Mouse (Mus musculus) spleen, adult 2 months (tissue): ENCODE measurements around the gene Tmem33.

Experiments used
- CTCF ChIP-seq: fragments of 200-500 bp; IDR thresholded peaks from 2 replicates; pipeline ENCODE4 v1.5.1; 2011; ENCODE audit warnings: mild to moderate bottlenecking, inconsistent platforms; ENCODE audit not compliant: insufficient read depth, insufficient read length, insufficient replicate concordance; ENCODE audit errors: extremely low read depth
- POLR2A ChIP-seq: fragments of 200-500 bp; IDR thresholded peaks from 2 replicates; pipeline ENCODE4 v1.6.1; 2011; ENCODE audit warnings: low read depth, low read length, inconsistent platforms

GRCm38 (mm10) chr5:67243231-67243630 is 17.1 kb upstream of the Tmem33 start:
- TF ChIP-seq CTCF, result no peak
- TF ChIP-seq POLR2A, result no peak
